Mouse (Mus musculus): ENCODE measurements around the gene Iars. TPM values are rescaled to one million over a fixed set of nuclear protein-coding genes. Genes with fewer than 3 reads are reported as not detected.
"Not testable (repeated sequence)": the region's sequence is repeated elsewhere in the genome, so short reads cannot be mapped to it uniquely, and the experiment has no call there.

Gene Iars
- polyA plus RNA-seq, 1 experiment from 2014 or later: 86.8 TPM

GRCm38 (mm10) chr13:49766269-49766668, 84.4 kb downstream of the Iars start:
- no peak for TF ChIP-seq CTCF (IDR thresholded peaks at IDR 0.05; ENCODE audit: low read depth)
- DNase-seq: no peak
- no peak overlapping the region for H3K9ac ChIP-seq
- no peak for ATAC-seq (ENCODE audit: insufficient read depth)
- no peaks in the 10 kb centered on the region for H3K4me1 ChIP-seq (ENCODE audit: insufficient read depth)
- H3K36me3 ChIP-seq (ENCODE audit: insufficient read depth): no peaks in the 10 kb centered on the region
- H3K9me3 ChIP-seq (ENCODE audit: low read depth, low read length): no peaks in the 10 kb centered on the region
- H3K27me3 ChIP-seq (ENCODE audit: insufficient read depth, low read length): no peaks in the 10 kb centered on the region
- no peak overlapping the region for H3K4me2 ChIP-seq
- 46% methylated on average over 9 of the region's 9 CpGs for WGBS
- no peak overlapping the region for H3K27ac ChIP-seq (ENCODE audit: low read depth)
- no peak overlapping the region for H3K4me3 ChIP-seq (ENCODE audit: low read depth, low read length)

GRCm38 (mm10) chr13:49768048-49768447, 86.1 kb downstream of the Iars start:
- no peaks in the 10 kb centered on the region for H3K27me3 ChIP-seq (ENCODE audit: insufficient read depth, low read length)
- DNase-seq (no peak), ATAC-seq (ENCODE audit: insufficient read depth) (no peak)
- H3K27ac ChIP-seq (ENCODE audit: low read depth): no peak overlapping the region
- H3K4me3 ChIP-seq (ENCODE audit: low read depth, low read length): no peak overlapping the region
- no peaks in the 10 kb centered on the region for H3K36me3 ChIP-seq (ENCODE audit: insufficient read depth)
- no peaks in the 10 kb centered on the region for H3K9me3 ChIP-seq (ENCODE audit: low read depth, low read length)
- no peak for TF ChIP-seq CTCF (IDR thresholded peaks at IDR 0.05; ENCODE audit: low read depth)
- H3K4me2 ChIP-seq: no peak overlapping the region
- H3K9ac ChIP-seq: no peak overlapping the region
- WGBS: 37% methylated on average over 2 of the region's 2 CpGs
- H3K4me1 ChIP-seq (ENCODE audit: insufficient read depth): no peaks in the 10 kb centered on the region

GRCm38 (mm10) chr13:49769111-49769510, 87.2 kb downstream of the Iars start:
- H3K4me1 ChIP-seq (ENCODE audit: insufficient read depth): no peaks in the 10 kb centered on the region
- no peak for TF ChIP-seq CTCF (IDR thresholded peaks at IDR 0.05; ENCODE audit: low read depth)
- no peak overlapping the region for H3K4me3 ChIP-seq (ENCODE audit: low read depth, low read length)
- H3K9ac ChIP-seq: no peak overlapping the region
- H3K36me3 ChIP-seq (ENCODE audit: insufficient read depth): no peaks in the 10 kb centered on the region
- no peak overlapping the region for H3K4me2 ChIP-seq
- ATAC-seq (ENCODE audit: insufficient read depth): no peak
- H3K9me3 ChIP-seq (ENCODE audit: low read depth, low read length): no peaks in the 10 kb centered on the region
- DNase-seq: no peak
- no peak overlapping the region for H3K27ac ChIP-seq (ENCODE audit: low read depth)
- WGBS: 82% methylated on average over 16 of the region's 16 CpGs
- H3K27me3 ChIP-seq (ENCODE audit: insufficient read depth, low read length): no peaks in the 10 kb centered on the region

- ATAC-seq (ENCODE audit: insufficient read depth): not testable (repeated sequence)
Measured at GRCm38 (mm10) chr13:49771536-49771935, 89.6 kb downstream of the Iars start.

More at GRCm38 (mm10) chr13:49771536-49771935, 89.6 kb downstream of the Iars start:
- not testable (repeated sequence) for DNase-seq; H3K9ac ChIP-seq; H3K4me1 ChIP-seq (ENCODE audit: insufficient read depth); H3K27me3 ChIP-seq (ENCODE audit: insufficient read depth, low read length); H3K4me3 ChIP-seq (ENCODE audit: low read depth, low read length); H3K4me2 ChIP-seq; H3K36me3 ChIP-seq (ENCODE audit: insufficient read depth); H3K9me3 ChIP-seq (ENCODE audit: low read depth, low read length); H3K27ac ChIP-seq (ENCODE audit: low read depth)

Other genes starting within 250 kb of the Iars start
- 1.3 and 1.4 TPM in 2 replicates for gene Tes3-ps, start 188.8 kb upstream of the Iars start, polyA plus RNA-seq (2014; fragmentation: Nextera tagmentation; extraction: Ambion mirVana)
- gene Ecm2, start 177.3 kb upstream of the Iars start, polyA plus RNA-seq (2014; fragmentation: Nextera tagmentation; extraction: Ambion mirVana): 0.66 and 0.74 TPM in 2 replicates
- gene Aspn, start 137.7 kb upstream of the Iars start, polyA plus RNA-seq (2014; fragmentation: Nextera tagmentation; extraction: Ambion mirVana): 12.8 and 15.0 TPM in 2 replicates
- gene Omd, start 99.6 kb upstream of the Iars start, polyA plus RNA-seq (2014; fragmentation: Nextera tagmentation; extraction: Ambion mirVana): 1.0 and 1.5 TPM in 2 replicates
- gene Ogn, start 74.1 kb upstream of the Iars start, polyA plus RNA-seq (2014; fragmentation: Nextera tagmentation; extraction: Ambion mirVana): 69.3 and 75.0 TPM in 2 replicates
- gene Cenpp, start 29.3 kb upstream of the Iars start, polyA plus RNA-seq (2014; fragmentation: Nextera tagmentation; extraction: Ambion mirVana): 39.4 and 40.0 TPM in 2 replicates
- gene Nol8, start 29.0 kb upstream of the Iars start, polyA plus RNA-seq (2014; fragmentation: Nextera tagmentation; extraction: Ambion mirVana): 14.8 and 17.7 TPM in 2 replicates
- not detected in 2 replicates for gene Gm30302, start 116.9 kb downstream of the Iars start, polyA plus RNA-seq (2014; fragmentation: Nextera tagmentation; extraction: Ambion mirVana)

All from lung, embryonic 14.5 days (tissue).